Mouse (Mus musculus) kidney, postnatal 36 days (tissue): ENCODE data around the gene Prkcb.

Experiments used
- DNase-seq, 2 experiments: peaks; one replicate each; pipeline ENCODE4 v3.0.0; 2021 to 2022; ENCODE audit warnings: mixed read lengths in 2 of 2

Gene Prkcb

GRCm38 (mm10) chr7:122558085-122558811 is 269.7 kb downstream of the Prkcb start:
- DNase-seq = no peak

GRCm38 (mm10) chr7:122558912-122559311 is 270.4 kb downstream of the Prkcb start:
- DNase-seq = no peak

- DNase-seq = peak in 1 of 2 experiments; percentile 3
Observed at GRCm38 (mm10) chr7:122562586-122562985, 274.0 kb downstream of the Prkcb start.

GRCm38 (mm10) chr7:122565371-122565770 is 276.8 kb downstream of the Prkcb start:
- DNase-seq = peak; percentile 26 to 31

- DNase-seq = no peak
Observed at GRCm38 (mm10) chr7:122566011-122566410, 277.5 kb downstream of the Prkcb start.

- DNase-seq = no peak
Observed at GRCm38 (mm10) chr7:122568787-122569186, 280.2 kb downstream of the Prkcb start.

- no peak for DNase-seq
Observed at GRCm38 (mm10) chr7:122570407-122570806, 281.9 kb downstream of the Prkcb start.

- no peak for DNase-seq
Observed at GRCm38 (mm10) chr7:122573101-122573635, 284.6 kb downstream of the Prkcb start.

- no peak for DNase-seq
Observed at GRCm38 (mm10) chr7:122574418-122574817, 285.9 kb downstream of the Prkcb start.

- no peak for DNase-seq
Observed at GRCm38 (mm10) chr7:122575056-122575455, 286.5 kb downstream of the Prkcb start.

GRCm38 (mm10) chr7:122575506-122575905 is 287.0 kb downstream of the Prkcb start:
- no peak for DNase-seq

- DNase-seq = no peak
Observed at GRCm38 (mm10) chr7:122577571-122577970, 289.0 kb downstream of the Prkcb start.

GRCm38 (mm10) chr7:122579461-122580157 is 291.1 kb downstream of the Prkcb start:
- DNase-seq = no peak

- no peak for DNase-seq
Observed at GRCm38 (mm10) chr7:122580158-122580475, 291.6 kb downstream of the Prkcb start.

GRCm38 (mm10) chr7:122584421-122585151 is 296.0 kb downstream of the Prkcb start:
- no peak for DNase-seq

GRCm38 (mm10) chr7:122595897-122596296 is 307.3 kb downstream of the Prkcb start:
- no peak for DNase-seq

- no peak for DNase-seq
Observed at GRCm38 (mm10) chr7:122596596-122597170, 308.1 kb downstream of the Prkcb start.

- no peak for DNase-seq
Observed at GRCm38 (mm10) chr7:122597313-122597712, 308.8 kb downstream of the Prkcb start.

- no peak for DNase-seq
Observed at GRCm38 (mm10) chr7:122600856-122601255, 312.3 kb downstream of the Prkcb start.

GRCm38 (mm10) chr7:122605066-122605465 is 316.5 kb downstream of the Prkcb start:
- DNase-seq = no peak

GRCm38 (mm10) chr7:122609420-122609819 is 320.9 kb downstream of the Prkcb start:
- DNase-seq = no peak

- no peak for DNase-seq
Observed at GRCm38 (mm10) chr7:122610161-122610560, 321.6 kb downstream of the Prkcb start.

GRCm38 (mm10) chr7:122613876-122614275 is 325.3 kb downstream of the Prkcb start:
- no peak for DNase-seq
